Mouse (Mus musculus): ENCODE measurements at regions not wholly inside any gene's neighbourhood (a gene's known extent, or its start where the extent isn't known, plus 50 kb on each side); places are given as distances from the start of the nearest gene placed in this dataset.

GRCm38 (mm10) chr3:41137931-41138330 lies 55.1 kb upstream of the Pgrmc2 start:
- TF ChIP-seq CTCF (IDR thresholded peaks at IDR 0.05; ENCODE audit: insufficient read depth, low read depth, low read length) (no peak), POLR2A (IDR thresholded peaks at IDR 0.05; ENCODE audit: insufficient read depth, low read depth, low read length) (no peak)
- 69% methylated on average over 1 of the region's 1 CpGs for WGBS

GRCm38 (mm10) chr3:41132889-41133288 lies 50.0 kb upstream of the Pgrmc2 start:
- H3K4me3 ChIP-seq (ENCODE audit: insufficient read depth, low read depth, low read length) = no peak overlapping the region
- WGBS = 79% methylated on average over 6 of the region's 6 CpGs
- no peak overlapping the region for H3K27ac ChIP-seq (ENCODE audit: insufficient read depth, low read depth, low read length)
- TF ChIP-seq CTCF (IDR thresholded peaks at IDR 0.05; ENCODE audit: insufficient read depth, low read depth, low read length) (no peak), POLR2A (IDR thresholded peaks at IDR 0.05; ENCODE audit: insufficient read depth, low read depth, low read length) (no peak)
- no peaks in the 10 kb centered on the region for H3K4me1 ChIP-seq (ENCODE audit: control insufficient read depth, insufficient read depth, low read length)

More at GRCm38 (mm10) chr3:41137931-41138330, 55.1 kb upstream of the Pgrmc2 start:
- Histone ChIP-seq H3K27ac (ENCODE audit: insufficient read depth, low read depth, low read length) (no peak overlapping the region), H3K4me3 (ENCODE audit: insufficient read depth, low read depth, low read length) (no peak overlapping the region), H3K4me1 (ENCODE audit: control insufficient read depth, insufficient read depth, low read length) (no peaks in the 10 kb centered on the region)
